Mouse (Mus musculus) adrenal gland, postnatal 36 days (tissue): ENCODE measurements at regions not wholly inside any gene's neighbourhood (a gene's known extent, or its start where the extent isn't known, plus 50 kb on each side); places are given as distances from the start of the nearest gene placed in this dataset. TPM values are rescaled to one million over a fixed set of nuclear protein-coding genes. Genes with fewer than 3 reads are reported as not detected.

Source experiments
- DNase-seq, 2 experiments: peaks; one replicate each; pipeline ENCODE4 v3.0.0; 2021; ENCODE audit warnings: mixed read lengths in 1 of 2
- microRNA-seq: library from miRNA; unstranded; fragments of <30 nt; microRNA quantifications from one replicate; pipeline ENCODE4 v1.2.0, GENCODE M21; 2021

DNA sequence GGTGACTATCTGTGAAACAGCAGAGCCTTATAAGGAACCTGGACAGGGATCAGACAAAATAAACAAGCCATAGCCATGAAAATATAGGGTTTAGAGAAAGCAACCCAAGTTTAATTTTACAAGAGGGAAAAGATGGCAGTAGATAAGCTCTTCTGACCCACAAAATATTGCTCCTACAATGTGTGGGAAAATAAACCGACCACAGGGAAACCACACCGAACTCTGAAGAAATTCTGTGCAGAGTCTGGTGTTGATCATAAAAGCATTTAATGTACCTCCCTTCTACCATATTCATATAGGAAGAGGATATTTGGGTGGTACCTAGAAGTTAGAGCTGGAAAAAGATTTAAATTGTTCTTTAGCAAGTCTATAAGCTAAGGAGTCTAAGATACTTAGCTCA, 146.3 kb downstream of the Ndfip2 start:
- no peak for DNase-seq

DNA sequence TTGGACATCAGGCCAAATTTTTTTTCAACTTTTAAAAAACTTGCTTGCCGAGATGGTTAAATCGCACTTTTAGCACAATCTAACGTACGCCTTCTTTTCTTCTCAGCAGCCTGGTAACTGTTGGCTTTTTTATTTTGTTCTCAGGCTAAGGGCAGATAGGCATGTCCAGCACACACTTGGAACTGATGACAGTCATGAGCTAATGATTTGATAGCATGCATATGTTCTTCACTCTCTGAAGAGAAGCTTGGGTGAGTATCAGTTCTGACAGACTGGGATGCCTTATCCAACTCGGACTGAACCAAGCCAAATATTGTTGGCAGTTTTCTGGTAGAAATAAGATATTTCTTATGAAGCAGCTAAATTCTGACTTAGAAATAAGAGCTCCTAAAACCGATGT, 145.9 kb downstream of the Ndfip2 start:
- no peak for DNase-seq

- no peak for DNase-seq
Observed at GRCm38 (mm10) chr14:105403256-105403655, 144.9 kb downstream of the Ndfip2 start.

DNA sequence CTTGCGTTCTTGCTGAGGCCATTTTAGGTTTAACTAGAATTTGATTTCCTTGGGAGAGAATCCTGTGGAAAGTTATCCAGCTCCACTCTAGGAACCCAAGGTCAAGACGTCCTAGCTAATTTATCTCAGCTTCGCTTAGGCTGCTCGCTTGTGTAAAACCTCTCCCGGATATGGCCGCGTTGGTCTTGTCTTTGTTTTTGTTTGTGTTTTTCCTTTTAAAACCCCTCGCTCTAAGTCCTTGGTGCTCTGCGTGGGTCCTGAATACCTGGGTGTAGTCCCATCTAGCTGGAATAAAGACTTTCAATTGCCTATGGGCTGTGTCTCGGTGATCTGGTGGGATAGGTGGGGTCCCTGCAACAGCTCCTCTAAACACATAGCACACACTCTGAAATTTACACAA, 144.2 kb downstream of the Ndfip2 start:
- DNase-seq, result no peak

- peak; percentile 63 to 85 for DNase-seq
Observed at GRCm38 (mm10) chr14:105397467-105397866, 139.1 kb downstream of the Ndfip2 start.

DNA sequence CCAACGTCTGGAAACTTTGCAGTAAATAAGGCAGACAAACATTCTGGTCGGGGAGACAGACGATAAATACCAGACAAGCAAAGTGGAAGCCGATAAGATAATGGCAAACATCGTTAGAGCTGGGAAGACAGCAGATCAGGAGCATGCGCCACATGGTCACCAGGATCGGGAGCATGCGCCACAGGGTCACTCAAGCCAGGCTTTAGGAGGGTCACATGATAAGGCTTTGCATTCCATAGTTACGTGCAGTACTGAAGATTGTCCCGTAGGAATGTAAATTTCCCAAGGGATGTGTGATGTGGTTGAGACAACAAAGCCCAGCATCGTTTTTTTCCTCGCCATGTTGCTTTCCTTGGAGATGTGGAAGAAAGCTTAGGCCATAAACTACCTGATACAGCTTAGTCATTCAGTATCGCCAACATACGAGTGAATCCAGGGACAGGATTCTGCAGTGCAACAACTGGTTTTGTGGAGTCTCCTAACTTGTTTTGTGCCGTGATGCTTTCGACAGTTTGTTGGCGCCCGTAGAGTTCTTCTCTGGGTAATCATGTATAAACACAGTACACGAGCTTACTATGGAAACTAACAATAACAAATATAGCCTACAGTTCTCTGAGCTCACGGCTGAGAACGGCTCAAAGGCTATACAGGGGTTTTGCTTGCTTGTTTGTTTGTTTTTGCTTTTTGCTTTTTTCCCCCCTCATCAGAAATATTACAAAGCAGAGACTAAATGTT, 133.9 kb downstream of the Ndfip2 start:
- DNase-seq, result no peak

DNA sequence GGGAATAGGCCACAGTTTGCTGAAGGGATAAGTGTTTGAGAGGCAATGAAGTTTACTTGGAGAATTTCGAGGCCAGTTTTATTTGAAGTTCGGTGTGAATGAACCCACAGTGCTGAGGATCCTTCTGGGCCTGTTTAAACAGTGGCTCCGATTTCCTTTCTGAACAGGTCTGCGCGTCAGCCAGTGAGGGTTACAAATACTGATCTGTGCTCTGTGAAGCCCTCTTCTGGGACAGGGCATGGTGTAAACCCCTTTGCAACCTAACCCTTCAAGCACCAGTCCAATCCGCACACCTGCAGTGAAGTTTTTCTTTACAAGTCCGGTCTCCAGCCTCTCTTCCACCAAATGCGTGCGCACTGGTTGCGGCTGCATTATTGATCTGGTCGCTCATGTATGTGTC, 133.1 kb downstream of the Ndfip2 start:
- no peak for DNase-seq

DNA sequence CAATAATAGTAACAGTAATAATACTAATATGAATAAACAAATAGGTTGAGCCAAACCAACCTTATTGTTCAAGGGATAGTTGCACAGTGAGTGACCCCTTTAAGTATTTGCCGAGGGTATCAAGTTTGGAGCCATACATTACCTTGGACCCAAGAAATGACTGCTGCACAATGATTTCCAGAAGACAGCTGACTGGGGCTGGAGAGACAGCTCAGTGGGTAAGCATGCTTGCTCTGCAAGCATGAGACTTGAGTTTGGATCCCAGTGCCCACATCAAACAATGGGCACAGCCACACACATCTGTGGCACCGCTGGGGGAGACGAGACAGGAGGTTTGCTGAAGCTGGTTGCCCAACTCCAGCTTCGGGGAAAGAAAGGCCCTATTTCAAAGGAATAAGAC, 126.7 kb downstream of the Ndfip2 start:
- no peak for DNase-seq

DNA sequence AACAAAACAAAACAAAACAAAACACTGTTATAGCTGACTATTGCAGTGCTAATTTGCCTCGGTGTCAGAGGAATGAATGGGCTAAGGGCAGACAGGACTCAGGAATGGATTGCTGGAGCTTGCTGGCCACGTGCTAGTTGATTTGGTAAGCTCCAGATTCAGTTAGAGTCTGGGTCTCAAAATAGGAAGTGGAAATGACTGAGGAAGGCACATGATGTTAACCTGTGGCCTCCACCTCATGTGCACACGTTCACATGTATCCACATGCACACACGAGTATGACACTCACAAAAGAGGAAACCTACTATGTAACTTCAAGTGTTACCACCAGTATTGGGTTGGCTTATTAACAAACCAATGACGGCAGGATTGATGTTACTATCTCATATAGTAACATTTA, 125.0 kb downstream of the Ndfip2 start:
- DNase-seq, result no peak

DNA sequence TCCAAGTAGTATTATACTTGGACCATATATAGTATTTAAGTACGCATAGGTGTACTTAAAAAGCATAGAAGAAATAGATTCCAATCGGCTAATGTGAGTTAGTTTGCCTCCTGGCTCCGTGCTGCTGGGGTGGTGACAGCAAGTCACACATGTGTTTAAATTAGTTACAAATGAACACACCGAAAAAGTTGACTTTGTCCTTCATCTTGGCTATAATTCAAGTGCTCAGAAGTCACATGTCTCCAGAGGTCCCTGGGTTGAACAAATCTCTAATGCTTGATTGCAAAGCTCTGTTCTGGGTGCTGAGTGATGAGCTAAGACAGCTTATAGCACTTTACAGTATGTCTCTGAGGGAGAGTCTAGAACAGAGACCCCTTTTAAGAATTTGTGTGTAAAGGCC, 121.7 kb downstream of the Ndfip2 start:
- no peak for DNase-seq

- DNase-seq, result no peak
Observed at GRCm38 (mm10) chr14:105377770-105378169, 119.4 kb downstream of the Ndfip2 start.

GRCm38 (mm10) chr14:105377035-105377621, 118.8 kb downstream of the Ndfip2 start:
- DNase-seq, result no peak

DNA sequence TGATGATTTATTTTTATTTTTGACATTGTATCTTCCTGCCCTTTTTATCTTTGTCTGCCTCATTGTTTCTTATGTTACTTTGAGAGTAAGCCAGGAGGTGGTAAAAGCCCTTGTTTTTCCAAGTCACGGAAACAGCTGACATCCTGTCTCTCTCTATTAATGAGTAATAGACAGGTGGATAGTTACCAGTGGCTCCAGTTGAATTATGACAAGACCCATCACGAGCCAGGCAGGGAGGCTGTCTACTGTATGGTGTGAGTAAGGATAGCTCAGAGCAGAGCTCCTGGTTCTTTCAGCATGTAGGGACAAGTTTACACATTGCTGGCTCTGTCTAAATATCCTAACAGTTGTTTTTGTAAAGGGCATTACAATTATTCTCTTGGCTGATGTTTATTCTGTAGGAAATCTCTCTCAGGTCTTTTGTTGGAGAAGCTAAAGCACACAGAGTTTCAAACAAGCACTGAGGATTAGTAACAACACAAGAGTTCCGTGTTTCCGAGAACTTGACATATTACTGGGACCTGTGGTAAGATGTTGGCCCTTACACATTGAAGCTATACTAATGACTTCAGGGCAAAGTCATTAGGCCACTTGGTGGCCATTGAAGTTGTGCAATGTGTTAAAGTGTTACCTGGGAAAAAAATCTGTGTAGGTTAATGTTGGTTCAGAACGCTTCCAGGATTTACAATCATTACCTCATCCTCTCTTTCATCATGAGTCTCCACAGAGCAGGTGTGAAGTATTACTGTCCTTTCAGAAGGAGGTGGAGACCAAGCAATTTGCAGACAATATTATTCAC, 111.5 kb downstream of the Ndfip2 start:
- no peak for DNase-seq

GRCm38 (mm10) chr14:105360530-105360929, 102.2 kb downstream of the Ndfip2 start:
- DNase-seq, result peak; percentile 72 to 77

- no peak for DNase-seq
Observed at GRCm38 (mm10) chr14:105359829-105360228, 101.5 kb downstream of the Ndfip2 start.

Small RNA genes lying in the stretch of these regions (microRNA-seq; reads per million reads assigned to microRNA genes)
- gene Gm22406 (not detected), gene Mir6390 (not detected)
